Mouse (Mus musculus) mammary gland, adult 2 months (tissue): Measurements from ENCODE around the gene 4930522H14Rik. TPM values are rescaled to one million over a fixed set of nuclear protein-coding genes. Genes with fewer than 3 reads are reported as not detected.

ENCODE experiments used
- polyA plus RNA-seq: library from polyadenylated mRNA; depleted of rRNA; stranded (reverse); fragments of >200 nt; gene quantifications from 2 replicates; pipeline ENCODE4 v1.2.3, GENCODE M21; 2012; ENCODE audit warnings: low replicate concordance; rRNA removed

4930522H14Rik gene
- not detected in 2 replicates for polyA plus RNA-seq

GRCm38 (mm10) chr4:109531111-109531510 is at the start of gene 4930522H14Rik:
TSS of gene 4930522H14Rik (minus strand) at chr4:109531297.

GRCm38 (mm10) chr4:109484621-109485020 is 46.5 kb downstream of the 4930522H14Rik start, which contains the start of gene Rnf11:
TSS of gene Rnf11 (minus strand) at chr4:109484728.

Other genes with a start within 250 kb of the 4930522H14Rik start
- gene Ttc39a, start 124.7 kb downstream of the 4930522H14Rik start, polyA plus RNA-seq = 14.1 and 14.7 TPM in 2 replicates
- gene Rnf11, start 46.6 kb downstream of the 4930522H14Rik start, polyA plus RNA-seq = 42.7 and 79.5 TPM in 2 replicates
- gene Cdkn2c, start 135.9 kb upstream of the 4930522H14Rik start, polyA plus RNA-seq = 34.1 and 57.0 TPM in 2 replicates
- 7.4 and 9.0 TPM in 2 replicates for gene Faf1, start 145.3 kb upstream of the 4930522H14Rik start, polyA plus RNA-seq